Mouse (Mus musculus): ENCODE data around the gene Olfr979.
"Not testable (repeated sequence)": the region's sequence is repeated elsewhere in the genome, so short reads cannot be mapped to it uniquely, and the experiment has no call there.

Gene Olfr979

GRCm38 (mm10) chr9:40003365-40003764 lies at the start of gene Olfr979:
TSS of gene Olfr979 (minus strand) at chr9:40003465.
- no peak for DNase-seq

GRCm38 (mm10) chr9:40050138-40050537 lies 46.9 kb upstream of the Olfr979 start:
- no peak for DNase-seq

- no peak for DNase-seq
These were observed 17.9 kb upstream of the Olfr979 start, which contains the start of gene Olfr981 for GRCm38 (mm10) chr9:40021164-40021563. TSS of gene Olfr981 (plus strand) at chr9:40021464.

GRCm38 (mm10) chr9:40009482-40009881 lies 6.2 kb upstream of the Olfr979 start, which contains the start of gene Olfr980:
TSS of gene Olfr980 (minus strand) at chr9:40009582.
- DNase-seq, result no peak

GRCm38 (mm10) chr9:39991813-39992212 lies 11.5 kb downstream of the Olfr979 start, which contains the start of gene Olfr978:
TSS of gene Olfr978 (plus strand) at chr9:39992113.
- no peak for DNase-seq

- DNase-seq, result not testable (repeated sequence)
These were observed 26.6 kb downstream of the Olfr979 start for GRCm38 (mm10) chr9:39976581-39977145.

GRCm38 (mm10) chr9:39961033-39961432 lies 42.2 kb downstream of the Olfr979 start, which contains the start of gene Olfr976:
TSS of gene Olfr976 (minus strand) at chr9:39961133.
- not testable (repeated sequence) for DNase-seq

- no peak for DNase-seq
These were observed 51.3 kb downstream of the Olfr979 start, which contains the start of gene Olfr975 for GRCm38 (mm10) chr9:39951946-39952345. TSS of gene Olfr975 (minus strand) at chr9:39952046.

All from kidney, adult 8-10 months (tissue).